Mouse (Mus musculus) frontal cortex, adult (tissue): ENCODE measurements around the gene Spag16.
"Not testable (repeated sequence)": the region's sequence is repeated elsewhere in the genome, so short reads cannot be mapped to it uniquely, and the experiment has no call there.

Source experiments
- ATAC-seq: cut with Nextera tagmentation; 2 replicates; pipeline ENCODE4 v1.9.2; 2017; ENCODE audit warnings: mild to moderate bottlenecking, moderate library complexity, mixed read lengths; ENCODE audit not compliant: low TSS enrichment

Spag16 gene

DNA sequence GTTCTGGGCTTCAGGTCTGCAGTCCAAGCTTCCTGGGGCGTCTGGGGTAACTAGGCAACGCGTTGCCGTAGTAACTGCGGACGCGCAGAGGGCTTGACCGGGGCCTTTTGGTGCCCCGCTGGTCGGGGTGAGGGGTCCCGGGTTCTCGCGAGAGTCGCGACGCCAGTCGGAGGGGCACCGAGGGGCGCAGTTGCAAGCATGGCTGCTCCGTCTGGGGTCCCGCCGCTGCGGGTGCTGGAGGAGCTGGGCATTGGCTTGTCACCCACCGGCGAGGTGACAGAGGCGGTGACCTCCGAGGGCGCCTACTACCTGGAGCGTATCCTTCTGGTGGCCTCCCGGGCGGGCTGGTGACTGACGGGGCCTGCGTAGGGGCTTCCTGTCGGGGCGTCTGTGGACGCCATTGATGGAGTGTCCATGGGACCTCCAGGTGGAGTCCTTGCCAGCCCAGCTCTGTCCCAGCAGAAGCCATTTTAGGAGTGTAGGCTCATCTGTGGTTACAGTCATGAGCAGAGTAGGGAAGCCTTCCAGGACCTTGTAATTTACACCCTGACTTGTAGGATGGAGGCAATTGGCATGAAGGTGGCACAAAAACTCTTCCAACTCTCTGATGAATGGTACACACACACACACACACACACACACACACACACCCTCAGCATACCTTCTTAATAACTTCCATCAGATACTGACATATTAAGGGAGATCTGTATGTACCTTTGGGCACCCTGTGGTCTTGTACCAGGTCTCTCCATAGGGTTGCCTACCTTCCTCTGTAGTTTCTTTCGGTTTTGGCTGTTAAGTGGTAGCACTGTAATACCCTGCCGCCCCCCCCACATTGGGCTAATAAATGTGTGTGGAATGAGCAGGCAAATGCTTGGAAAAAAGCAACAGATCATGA lies at the start of gene Spag16:
TSS of gene Spag16 (plus strand) at position 165 of the 898 bp plus-strand sequence.
- ATAC-seq: no peak

- 0 out of 2 replicates have a peak, but pooled peaks have one; percentile 72 for ATAC-seq
Observed at GRCm38 (mm10) chr1:69785129-69785528, 41.6 kb upstream of the Spag16 start.

GRCm38 (mm10) chr1:69786716-69787115 lies 40.1 kb upstream of the Spag16 start:
- ATAC-seq: no peak

GRCm38 (mm10) chr1:69787379-69787778 lies 39.4 kb upstream of the Spag16 start:
- ATAC-seq: no peak

- peak; percentile 84 for ATAC-seq
Observed at GRCm38 (mm10) chr1:69790337-69791250, 36.2 kb upstream of the Spag16 start.

DNA sequence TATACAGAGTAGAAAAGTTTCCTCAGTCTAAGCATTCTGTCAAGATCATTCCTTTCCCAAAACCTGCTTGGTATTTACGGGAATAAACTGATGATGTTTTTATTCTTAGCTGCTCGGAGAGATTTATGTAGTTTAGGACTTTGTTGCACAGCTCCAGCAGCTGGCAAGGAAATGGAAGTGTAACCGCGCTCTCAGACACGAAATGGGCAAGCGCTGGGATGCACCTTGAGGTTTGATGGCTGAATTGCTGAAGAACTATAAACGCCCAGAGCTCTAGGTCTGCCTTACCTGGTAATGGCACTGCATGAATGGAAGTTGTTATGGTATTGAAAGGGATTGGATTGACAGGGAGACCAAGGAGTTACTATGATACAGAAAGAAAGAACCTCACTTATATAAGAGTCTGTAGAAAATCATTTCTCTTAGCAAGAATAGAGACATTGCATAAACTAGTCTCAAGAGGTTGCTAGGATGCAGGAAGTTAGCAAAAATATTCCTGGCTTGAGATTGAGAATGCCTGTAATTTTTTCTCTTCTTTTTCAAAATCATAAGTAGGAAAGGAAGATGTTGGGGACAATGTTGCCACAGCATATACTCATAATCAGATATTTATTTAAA lies 27.7 kb upstream of the Spag16 start:
- ATAC-seq: peak; percentile 97

DNA sequence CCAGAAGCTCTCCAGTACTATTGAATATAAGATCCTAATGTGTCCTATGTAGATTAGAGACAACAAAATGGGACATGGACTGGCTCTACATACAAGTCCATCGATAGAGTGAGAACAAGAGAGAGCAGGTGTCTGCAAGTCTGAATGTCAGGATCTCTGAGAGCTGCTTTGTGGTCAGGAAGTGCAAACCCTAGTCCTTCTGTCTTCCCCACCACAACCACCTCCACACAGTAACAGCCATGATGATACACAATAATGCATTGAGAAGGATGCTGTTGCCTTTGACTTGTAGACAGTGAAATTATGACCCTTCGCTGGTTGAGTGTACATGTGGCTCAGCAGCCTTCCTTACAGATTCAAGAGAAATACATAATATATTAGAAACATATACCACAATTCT lies 16.6 kb upstream of the Spag16 start:
- no peak for ATAC-seq

- not testable (repeated sequence) for ATAC-seq
Observed at GRCm38 (mm10) chr1:69825635-69826034, 1.1 kb upstream of the Spag16 start.

- ATAC-seq: no peak
Observed at GRCm38 (mm10) chr1:69828872-69829479, 2.2 kb downstream of the Spag16 start.

DNA sequence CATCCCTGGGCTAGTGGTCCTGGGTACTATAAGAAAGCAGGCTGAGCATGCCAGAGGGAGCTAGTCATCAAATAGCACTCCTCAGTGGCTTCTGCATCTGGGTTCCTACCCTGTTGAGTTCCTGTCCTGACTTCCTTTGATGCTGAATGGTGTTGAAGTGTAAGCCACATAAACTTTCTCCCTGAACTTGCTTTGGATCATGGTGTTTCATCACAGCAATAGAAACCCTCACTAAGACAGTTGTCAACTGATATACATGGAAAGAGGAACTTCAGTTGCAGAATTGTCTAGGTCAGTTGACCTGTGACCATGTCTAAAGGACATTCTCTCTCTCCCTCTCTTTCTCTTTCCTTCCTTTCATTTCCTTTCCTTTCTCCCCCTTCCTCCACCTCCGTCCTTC lies 3.8 kb downstream of the Spag16 start:
- ATAC-seq: no peak

DNA sequence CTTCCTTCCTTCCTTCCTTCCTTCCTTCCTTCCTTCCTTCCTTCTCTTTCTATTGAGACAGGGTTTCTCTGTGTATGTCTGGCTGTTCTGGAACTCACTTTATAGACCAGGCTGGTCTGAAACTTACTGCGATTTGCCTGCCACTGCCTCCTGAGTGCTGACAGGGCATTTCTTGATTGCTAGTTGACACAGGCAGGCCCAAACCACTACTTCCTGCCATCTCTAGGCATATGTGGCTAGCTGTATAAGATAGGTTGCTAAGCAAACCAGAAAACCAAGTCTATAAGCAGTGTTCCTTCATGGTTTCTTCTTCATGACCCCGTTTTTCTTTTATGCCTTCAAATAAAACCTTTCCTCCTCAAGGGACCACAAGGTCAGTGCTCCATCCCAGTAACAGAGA lies 4.2 kb downstream of the Spag16 start:
- no peak for ATAC-seq

- ATAC-seq: not testable (repeated sequence)
Observed at GRCm38 (mm10) chr1:69833476-69833875, 6.7 kb downstream of the Spag16 start.

DNA sequence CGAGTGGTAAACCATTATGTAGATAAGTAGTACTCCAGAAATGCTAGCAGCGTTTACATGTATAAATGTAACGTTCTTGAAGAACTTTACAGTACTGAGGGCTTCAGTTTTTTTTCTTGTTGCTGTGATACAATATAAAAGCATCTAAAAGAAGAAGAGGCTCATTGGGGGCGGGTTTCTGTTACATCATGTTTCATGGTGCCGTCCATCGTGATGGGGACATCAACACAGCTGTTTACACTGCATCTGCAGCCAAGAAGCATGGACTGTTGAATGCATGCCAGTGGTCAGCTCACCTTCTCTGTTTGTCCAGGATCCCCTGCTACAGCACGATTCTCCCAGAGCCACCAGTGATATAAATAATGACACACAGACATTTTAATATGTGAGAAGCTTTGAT lies 26.7 kb downstream of the Spag16 start:
- peak; percentile 47 for ATAC-seq

GRCm38 (mm10) chr1:69867776-69868175 lies 41.0 kb downstream of the Spag16 start:
- ATAC-seq: no peak

DNA sequence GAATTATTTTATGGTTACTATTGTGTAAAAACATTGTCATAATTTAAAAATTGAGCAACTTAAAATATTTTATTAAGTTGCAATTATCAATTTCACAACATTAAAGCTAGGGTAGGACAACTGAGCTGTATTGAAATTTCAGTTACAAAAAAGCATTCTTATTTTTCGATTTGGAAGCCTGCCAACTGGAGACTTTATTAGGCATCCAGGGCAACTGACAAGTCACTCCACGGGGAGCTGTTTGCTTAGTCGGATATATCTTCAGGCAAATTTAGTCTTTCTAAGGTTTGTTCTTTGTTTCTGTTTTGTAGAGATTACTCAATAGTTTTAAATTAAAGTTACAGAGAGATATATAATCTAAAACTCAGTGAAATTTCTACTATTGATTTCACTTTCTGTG lies 129.8 kb downstream of the Spag16 start:
- ATAC-seq: no peak

DNA sequence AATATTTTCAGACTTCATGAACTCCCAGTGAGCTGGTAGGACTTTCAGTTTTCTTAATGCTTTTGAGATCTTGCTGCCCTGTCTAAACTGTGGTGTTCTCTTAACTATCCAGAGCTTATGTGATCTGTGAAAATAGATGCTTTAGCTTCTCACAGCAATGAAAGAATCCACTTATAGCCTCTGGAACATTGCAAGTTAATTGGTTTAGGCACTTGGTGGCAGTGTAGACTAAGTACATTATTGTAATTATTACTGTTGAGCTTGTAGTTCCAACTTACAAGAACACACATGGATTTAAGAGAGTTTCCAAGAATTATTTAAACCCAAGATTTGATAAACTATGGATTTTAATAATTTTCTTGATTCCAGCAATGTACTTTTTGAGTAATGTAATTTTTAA lies 170.1 kb downstream of the Spag16 start:
- peak; percentile 52; the same call in 1 of the 2 replicates for ATAC-seq

DNA sequence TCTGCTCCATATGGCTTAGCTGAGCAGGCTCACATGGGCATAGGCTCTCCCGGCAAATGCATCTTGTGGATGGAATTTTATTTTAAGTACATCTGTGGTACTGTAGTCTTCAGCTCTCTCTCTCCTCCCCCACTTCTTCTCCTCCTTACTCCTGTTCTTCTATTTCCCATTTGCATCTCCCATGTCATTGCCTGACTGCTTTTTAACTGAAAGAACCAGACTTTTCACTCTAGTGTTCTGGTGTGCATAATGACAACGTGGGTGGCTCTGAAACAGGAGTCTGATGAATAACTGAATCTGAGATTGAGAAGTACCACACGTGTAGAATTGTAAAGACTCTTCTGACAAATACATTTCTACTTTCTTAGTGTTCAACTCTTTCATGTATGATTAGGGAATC lies 186.2 kb downstream of the Spag16 start:
- ATAC-seq: peak; percentile 98

DNA sequence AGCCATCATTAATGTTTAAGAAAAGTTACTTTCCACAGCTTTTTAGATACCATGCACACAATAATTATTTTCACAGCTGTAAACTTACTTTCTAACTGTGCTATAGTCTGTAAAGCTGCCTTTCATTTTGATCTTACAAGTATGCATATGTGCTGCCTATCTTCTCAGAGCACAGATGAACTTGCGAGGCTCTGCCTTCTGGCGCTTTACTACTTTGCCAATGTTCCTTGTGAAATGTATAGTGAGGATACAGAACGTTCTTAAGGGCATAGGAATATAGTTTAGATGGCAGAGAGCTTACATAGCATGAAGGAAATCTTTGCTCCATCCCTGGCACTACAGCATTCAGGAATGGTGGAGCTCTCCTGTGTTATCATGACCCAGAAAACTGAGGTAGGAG lies 210.6 kb downstream of the Spag16 start:
- peak; percentile 65 for ATAC-seq

- peak; percentile 99 for ATAC-seq
Observed at GRCm38 (mm10) chr1:70067404-70067803, 240.6 kb downstream of the Spag16 start.

DNA sequence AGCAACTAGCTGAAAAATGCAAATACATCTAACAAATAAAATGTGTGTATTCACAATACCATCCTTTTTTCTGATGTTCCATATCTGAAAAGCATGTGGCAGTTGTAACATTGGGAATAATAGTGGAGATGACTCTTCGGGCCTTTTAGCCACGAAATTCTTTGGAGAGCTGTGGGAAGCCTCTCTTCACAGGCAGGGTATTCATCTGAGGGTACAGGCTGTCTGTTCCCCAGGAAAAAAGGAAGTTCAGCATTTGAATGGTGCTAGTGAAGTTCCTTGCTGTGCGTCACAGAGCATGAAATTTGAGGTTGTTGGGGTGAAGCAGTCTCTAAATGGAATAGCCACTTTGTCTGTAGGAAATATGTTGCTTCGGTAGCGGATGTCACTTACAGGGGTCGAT lies 246.7 kb downstream of the Spag16 start:
- ATAC-seq: no peak

DNA sequence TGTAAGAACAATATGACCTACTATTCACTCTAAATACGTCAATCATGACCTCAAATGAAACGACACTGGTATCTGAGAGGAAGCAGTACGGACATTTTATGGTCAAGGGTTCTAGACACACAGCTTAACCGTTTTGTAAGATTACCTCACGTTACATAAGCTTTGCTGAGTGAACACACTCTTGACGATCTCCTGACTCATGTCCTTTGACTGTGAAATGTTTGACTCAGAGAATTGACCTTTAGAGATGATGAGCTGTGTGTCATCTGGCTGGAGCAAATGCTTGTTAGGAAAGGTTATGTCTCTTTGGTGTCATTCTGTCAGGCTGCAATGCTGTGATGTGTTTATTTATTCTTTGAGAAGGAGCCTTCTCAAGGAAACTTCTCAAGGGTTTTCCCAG lies 252.0 kb downstream of the Spag16 start:
- no peak for ATAC-seq
